Mouse (Mus musculus): ENCODE results near the gene Rccd1.
A peak's percentile ranks its signal among the peaks of the same experiment; 100 is the strongest.
"Not testable (repeated sequence)": the region's sequence is repeated elsewhere in the genome, so short reads cannot be mapped to it uniquely, and the experiment has no call there.

Rccd1 gene

DNA sequence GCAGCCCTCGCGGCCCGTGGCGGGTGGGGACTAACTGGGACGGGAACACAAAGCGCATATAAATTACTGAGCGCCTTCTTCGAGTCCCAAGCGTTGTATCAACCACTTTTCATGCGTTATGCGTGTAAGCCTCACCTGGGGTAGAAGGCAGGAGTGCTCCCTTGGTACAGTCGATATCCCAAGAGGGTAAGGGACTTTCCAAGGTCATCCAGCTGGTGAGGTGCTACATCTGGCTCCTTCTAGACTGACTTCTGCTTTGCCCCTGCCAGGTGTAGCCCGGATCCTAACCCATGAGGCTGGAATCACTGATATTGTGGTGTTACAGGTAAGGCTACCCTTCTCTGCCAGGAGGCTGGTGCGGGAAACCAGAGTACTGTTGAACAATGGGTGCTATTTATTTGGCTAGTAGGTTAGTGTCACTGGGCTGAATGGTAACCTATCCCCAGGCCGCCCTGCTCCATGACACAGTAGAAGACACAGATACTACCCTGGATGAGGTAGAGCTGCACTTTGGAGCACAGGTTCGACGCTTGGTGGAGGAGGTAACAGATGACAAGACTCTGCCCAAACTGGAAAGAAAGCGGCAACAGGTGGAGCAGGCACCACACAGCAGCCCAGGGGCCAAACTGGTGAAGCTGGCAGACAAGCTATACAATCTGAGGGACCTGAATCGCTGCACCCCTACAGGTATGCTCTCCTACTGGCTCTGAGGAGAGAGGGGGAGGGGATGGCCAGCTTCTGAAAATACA is 19.2 kb upstream of the Rccd1 start:
- DNase-seq = no peak

DNA sequence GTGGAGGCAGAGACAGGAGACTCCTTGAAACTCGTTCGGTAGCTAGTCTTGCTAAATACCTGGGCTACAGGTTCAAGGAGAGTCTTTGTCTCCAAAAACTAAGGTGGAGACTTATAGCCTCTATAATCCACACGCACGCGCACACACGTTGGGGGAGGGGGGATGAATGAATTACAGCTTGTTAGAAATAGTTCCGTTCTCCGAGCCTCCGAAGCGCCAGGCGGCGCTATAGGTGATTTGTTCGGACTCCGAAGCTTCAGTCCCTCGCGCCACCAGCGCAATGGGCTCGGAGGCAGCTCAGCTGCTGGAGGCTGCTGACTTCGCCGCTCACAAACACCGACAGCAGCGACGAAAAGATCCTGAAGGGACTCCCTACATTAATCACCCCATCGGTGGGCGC is 18.6 kb upstream of the Rccd1 start, which contains the start of gene Hddc3:
Gene Hddc3, plus strand, starts transcription at position 247 of the 400 bp plus-strand sequence.
- DNase-seq = peak; percentile 99

DNA sequence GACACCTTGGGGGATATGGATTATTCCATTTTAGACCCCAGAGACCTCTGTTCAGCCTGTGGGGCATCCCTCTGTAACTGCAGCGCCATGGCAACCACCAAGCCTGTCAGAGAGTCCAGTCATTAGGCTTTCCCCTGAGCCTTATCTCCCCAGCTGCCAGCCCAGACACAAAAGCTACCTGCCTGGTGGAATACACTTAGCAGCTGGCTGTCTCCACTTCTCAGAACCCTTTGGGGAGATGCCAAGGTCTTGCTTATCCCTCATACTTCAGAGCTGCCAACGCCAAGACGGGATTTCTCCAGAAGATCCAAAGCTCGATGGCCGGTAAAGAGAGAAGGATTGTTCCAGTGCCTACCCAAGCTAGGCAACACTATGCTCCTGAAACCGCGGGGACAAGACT is 17.5 kb upstream of the Rccd1 start:
- DNase-seq = no peak

DNA sequence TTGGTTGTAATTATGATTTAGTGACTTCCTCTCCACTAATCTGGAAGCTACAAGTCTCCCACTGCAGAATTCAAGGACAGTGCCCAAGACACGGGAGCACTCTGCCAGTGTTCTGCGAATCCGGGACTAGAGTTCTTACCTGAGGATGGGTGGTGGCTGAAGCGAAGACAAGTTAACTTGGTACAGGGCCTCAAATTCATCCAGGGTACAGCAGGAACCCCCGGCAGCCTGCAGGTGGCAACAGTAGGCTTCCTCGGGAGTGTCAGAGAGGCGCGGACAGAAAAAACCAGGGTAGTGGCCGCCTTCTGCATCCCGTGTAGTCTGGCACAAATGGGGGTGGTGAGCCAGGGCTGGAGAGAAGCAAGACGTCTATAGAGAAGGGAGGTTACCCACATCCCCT is 16.5 kb upstream of the Rccd1 start, which contains the start of gene Unc45a:
Gene Unc45a, minus strand, starts transcription at position 213 of the 400 bp plus-strand sequence.
- DNase-seq = peak; percentile 82

DNA sequence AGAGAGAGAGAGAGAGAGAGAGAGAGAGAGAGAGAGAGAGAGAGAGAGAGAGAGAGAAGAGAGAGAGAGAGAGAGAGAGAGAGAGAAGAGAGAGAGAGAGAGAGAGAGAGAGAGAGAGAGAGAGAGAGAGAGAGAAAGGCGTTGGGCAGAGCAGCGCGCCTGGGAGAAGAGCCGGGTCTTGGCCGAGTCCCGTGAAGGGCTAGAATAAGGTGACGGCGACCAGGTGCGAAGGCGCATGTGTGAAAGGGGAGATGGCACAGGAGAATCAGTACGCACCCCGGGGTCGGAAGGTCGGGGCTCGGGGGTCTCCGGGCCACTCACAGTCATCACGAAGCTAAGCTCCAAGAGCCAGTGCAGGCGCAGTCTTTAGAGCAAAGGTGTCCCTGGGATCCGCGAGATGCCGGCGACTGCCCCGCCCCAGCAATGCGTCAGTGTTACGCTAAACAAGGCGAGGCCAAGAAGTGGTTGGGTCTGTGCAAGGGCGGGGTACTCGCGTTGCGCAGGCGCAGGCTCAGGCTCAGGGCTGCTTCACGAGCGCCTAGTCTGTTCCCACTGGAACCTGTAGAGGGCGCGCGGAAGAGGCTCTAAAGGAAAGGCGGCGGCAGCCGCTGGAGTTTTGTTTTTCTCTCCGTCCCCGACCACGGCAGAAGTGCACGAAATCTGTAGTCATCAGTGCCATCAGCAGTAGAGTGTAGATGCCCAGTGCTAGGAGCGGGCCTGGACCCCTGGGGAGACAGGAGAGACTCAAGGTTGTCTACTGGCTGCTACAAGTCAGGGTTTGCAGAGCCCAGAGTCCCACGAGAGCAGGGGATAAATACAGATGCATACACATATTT is 15.8 kb upstream of the Rccd1 start:
- peak; percentile 99 for DNase-seq

DNA sequence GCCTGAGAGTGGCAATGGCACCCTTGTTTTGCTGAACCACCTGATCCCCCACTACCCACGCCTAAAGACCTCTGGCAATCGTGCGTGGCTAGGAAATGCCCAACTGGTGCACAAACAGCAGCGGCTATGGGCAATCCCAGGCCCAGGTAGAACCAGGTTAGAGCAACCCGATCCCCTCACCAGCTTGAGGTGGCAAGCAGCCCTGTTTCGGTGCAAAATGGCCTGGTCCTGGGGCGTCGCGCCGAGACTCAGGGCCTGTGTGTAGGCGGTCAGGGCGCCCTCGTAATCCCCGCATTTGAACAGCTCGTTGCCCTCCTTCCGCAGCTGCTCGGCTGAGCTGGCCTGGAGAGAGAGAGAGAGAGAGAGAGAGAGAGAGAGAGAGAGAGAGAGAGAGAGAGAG is 15.1 kb upstream of the Rccd1 start:
- DNase-seq = peak; percentile 61

DNA sequence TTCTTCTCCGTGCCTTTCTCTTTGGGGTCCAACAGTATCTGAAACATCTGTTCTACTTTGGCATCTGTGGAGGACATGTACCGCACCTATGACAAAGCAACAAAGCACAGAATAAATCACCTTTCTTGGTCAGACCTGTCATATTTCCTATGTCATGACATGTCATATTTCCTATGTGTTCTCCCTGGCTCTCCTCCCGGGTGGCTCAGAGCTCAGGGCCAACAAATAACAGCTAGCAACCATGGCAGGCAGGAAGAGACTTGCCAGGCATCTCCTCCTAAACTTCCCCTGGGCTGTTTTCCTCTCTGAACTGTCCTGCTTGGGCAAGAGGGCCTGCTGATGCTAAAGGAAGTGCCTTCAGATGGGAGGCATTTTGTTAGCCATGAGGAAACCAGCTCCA is 12.7 kb upstream of the Rccd1 start:
- DNase-seq = no peak

DNA sequence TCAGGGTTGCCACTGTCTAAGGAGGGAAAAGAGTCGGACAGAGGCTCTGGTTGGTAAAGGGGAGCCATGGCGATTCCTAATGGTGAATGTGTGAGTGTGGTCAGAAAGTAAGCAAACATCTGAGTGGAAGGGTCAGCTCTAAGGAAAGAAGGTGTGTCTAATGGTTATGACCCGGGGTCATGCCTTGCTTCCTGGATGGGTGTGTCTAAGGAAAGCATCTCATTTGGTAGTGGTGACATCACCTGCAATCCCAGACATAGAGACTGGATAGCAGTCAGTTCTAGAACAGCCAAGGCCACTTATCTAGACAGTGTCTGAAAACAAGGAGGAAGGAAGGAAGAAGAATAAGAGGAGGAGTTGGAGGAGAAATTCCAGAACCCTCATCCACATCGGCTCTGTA is 10.6 kb upstream of the Rccd1 start:
- DNase-seq = no peak

DNA sequence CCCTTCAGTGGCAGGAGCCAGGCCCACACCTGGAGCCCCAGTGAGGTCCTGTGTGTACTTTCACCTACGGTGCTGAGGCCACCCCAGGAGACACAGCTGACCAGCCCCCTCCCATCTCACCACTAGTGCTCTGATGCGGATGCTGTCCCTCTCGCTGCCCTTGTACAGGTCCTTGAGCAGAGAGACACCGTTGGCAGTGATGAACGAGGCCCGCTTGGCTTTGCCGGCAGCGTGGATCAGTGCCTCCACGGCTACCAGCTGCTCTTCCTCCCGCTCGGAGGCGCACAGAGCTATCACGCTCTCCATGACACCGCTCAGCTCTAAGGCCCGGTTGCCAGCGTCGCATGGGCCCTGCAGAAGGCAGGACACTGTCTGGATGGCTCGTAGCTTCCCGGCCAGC is 7.2 kb upstream of the Rccd1 start:
- DNase-seq = no peak

DNA sequence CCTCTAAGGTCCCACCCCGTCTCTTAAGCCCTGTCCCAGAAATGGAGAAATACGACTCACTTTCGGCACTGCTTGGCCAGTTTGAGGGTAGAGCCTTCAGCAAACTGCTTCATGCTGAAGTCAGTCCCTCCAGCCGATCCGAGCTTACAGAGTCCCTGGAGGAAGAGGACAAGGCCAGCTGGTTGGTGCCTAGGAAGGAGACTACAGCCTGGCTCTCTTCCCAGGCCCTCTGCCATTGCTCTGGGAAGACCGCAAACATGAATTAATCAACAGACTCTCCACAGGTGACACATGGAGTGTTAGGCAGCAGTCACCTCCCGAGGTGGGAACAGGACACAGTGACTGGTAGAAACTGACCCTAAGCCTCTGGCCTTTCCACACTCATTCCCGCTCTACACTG is 6.0 kb upstream of the Rccd1 start:
- DNase-seq = no peak

DNA sequence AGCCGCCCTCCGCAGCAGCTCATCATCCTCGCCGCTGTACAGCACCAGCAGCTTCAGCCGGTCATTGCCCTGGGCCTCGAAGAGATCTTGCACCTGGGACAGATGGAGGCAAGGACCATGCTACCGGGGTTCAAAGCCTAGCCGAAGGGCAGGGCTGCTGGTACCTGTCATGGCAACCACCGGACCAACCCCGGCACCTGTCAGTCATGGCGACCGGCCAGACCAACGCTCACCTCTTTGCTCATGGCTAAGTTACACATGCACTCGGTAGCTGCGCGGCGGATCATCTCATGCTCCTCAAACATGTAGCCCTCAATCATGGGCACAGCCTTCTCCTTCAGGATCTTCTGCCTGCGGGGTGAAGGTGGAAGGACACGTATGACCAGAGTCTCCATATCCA is 1.8 kb upstream of the Rccd1 start:
- no peak for DNase-seq

DNA sequence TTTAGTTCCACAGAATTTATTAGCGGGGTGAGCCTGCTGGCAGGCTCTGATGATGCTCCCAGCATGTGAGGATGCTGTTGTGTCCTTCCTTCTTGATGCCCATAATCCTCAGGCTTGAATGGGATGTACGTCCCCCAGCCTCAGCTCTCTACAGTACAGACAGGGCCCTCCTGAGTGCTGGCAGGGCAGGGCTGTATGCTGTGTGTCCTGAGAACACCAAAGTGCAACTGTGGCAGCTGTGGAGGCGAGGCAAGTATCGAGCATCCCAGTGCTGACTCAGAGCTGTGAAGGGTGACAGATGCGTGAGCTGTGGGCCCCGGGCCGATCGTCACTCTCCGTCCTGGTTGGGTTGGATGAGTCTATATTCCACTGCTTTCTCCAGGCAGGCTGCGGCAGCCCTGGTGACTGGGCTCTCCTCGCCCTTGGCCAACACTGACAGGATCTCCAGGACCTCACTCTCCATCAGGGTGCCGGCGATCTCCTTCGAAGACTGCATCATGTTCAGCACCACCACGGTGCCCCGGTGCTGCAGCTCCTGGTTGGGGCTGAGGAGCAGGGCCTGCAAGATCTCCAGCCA is 1.1 kb upstream of the Rccd1 start:
- no peak for DNase-seq

DNA sequence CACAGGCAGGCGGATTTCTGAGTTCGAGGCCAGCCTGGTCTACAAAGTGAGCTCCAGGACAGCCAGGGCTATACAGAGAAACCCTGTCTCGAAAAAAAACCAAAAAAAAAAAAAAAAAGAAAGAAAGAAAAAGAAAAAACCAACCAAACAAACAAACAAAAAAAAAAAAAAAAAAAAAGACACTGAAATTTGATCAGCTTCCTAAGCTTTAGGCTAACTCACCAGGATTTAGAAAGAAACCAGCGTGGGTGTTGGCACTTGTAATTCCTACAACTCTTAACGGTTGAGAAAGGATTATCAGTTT is 514 bp upstream of the Rccd1 start:
- not testable (repeated sequence) for DNase-seq

DNA sequence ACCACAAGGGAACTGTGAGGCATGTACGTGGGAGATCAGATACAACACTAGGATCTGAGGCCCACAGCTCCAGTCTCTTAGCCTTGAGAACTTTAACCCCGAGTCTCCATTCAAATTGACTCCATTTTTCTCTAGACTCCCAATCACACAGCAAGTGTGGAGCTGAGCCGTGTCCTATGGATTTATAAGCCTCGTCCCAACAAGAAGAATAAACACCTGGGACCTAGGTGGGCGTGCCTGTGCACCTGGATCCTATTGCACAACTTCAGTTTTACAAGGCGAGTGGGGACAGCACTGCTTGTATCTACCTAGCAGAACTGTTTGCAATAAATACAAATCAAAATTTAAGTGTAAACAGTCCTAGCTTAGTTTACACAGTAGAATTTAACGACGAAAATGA is 918 bp downstream of the Rccd1 start:
- DNase-seq = peak; percentile 20

DNA sequence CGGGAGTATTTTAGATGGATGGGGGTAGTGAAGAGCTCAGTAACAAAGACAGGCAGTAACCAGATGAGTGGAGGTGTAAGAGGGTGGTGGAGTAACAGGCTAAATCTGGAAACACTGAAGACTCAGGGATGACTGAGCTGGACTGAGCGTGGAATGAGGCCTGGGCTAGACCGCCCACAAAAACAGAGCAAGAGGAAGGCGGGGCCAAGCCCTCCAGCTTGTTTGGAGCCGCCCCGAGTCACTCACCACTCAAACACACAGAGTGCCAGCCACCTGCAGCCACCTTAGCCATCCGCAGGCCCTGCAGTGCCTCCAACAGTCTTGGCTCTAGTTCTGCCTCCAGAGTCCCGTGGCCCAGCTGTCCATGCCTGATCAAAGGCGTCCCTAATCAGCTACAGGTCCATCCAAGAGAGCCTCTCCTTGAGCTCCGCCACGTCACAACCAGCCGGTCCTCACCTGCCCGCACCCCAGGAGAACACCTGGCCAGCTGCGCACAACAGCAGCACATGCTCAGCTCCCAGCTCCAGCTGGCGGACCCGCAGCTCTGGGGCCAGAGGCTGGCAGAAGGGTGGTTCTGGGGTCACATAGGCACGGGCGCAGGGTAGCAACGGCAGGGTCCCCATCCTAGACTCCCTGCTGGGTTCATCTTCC is 4.3 kb downstream of the Rccd1 start:
- DNase-seq = no peak

DNA sequence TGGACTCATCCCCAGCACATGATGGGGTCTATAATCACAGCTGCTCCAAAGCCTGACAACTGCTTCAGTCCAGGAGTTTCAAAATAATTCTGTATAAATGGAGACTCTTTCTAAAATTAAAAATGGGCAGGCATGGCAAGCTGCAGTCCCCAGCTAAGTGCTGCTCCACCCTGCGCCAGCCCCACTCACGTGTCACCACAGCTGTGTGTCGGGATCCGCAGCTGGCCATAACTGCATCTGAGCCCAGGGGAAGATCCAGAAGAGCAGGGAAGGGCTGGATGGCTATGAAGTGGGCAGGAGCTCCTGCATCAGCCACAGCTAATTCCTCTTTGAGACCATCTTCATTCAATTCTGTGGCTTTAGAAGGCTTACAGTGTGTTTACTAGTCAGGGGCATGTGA is 5.6 kb downstream of the Rccd1 start:
- no peak for DNase-seq

DNA sequence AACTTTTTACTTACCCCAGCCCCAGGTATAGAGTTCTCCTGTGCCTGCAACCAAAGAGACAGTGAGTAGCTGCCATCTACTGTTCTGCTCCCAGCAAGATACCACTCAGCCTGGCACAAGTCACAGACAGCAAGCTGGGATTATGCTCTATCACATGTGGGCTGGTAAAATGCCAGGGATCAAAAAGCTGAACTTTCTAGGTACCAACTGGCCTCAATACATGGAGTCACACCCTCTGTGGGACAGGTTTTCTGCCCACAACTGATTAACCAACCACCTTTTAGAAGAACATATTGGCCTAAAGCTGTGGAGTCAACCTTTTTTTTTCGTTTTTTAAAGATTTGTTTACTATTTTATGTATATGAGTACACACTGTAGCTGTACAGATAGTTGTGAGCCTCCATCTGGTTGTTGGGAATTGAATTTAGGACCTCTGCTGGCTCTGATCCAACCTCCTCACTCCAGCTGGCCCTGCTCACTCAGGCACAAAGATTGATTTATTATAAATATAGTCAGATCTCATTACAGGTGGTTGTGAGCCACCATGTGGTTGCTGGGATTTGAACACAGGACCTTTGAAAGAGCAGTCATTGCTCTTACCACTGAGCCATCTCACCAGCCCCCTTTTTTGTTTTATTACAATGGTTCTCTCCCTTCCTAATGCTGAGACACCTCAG is 6.7 kb downstream of the Rccd1 start:
- DNase-seq = no peak

DNA sequence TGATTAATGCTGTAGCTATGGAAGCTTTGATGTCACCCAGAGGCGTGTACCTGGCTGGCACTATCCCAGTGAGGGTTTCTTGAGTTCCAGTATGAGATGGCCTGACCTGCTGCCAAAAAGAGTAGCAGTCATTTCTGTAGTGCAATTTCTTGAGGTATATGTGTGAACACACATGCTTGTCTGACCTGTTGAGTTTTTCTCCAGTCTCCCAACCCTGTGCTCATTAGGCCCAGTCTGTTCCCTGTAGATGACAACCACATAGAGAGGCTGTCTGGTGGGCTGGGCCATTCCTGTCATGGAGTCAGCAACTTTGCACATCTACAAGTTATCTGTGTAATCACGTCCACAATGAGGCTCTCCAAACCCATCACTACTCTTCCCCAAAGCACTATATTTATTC is 8.5 kb downstream of the Rccd1 start:
- no peak for DNase-seq

DNA sequence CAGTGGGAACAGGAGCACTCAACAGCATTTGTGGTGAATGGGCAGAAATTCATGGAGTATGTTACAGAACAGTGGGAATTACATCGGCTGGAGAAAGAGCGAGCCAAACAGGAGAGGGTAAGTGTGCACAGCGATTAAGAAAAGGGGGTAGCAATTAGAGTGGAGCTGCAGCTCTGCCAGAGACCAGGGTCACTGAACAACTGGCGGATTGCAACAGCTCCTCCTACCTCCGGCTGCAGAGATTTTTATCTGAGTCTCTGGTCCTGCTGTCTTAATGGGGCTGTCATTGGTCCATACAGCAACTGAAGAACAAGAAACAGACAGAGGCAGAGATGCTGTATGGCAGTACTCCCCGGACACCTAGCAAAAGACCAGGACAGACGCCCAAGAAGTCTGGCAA is 13.5 kb downstream of the Rccd1 start:
- DNase-seq = no peak

DNA sequence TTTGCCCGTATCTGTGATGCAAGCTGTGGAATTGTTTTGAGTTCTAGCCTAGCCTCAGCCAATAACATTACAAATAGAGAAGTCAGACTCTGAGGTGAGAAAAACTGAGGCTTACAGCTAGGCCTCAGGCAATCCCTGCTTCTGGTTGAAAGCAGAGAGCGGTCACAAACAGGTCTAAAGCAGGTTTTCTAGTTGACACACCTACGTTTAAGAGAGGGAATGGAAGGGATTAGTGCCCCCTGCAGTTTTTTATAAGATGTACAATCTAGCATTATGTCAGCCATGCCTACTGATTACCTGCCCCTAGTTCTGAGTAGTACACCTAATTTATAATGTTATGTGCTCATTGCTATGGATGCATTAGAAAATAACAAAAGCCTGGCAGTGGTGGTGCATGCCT is 16.5 kb downstream of the Rccd1 start:
- DNase-seq = no peak

DNA sequence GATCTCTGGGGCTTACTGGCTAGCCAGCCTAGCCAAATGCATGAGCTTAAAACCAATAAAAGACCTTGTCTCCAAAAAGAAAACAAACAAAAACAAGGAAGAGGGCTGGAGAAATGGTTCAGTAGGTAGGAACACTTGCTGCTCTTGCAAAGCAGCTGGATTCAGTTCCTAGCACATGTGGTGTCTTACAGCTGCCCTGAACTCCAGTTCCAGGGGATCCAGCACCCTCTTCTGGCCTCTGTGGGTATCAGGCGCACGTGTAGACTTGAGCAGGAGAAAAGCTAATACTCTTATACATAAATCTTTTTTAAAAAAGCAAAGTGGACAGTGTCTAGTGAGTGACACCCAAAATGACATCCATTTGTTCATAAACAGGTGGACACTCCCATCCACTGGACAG is 22.7 kb downstream of the Rccd1 start:
- peak; percentile 42 for DNase-seq

DNA sequence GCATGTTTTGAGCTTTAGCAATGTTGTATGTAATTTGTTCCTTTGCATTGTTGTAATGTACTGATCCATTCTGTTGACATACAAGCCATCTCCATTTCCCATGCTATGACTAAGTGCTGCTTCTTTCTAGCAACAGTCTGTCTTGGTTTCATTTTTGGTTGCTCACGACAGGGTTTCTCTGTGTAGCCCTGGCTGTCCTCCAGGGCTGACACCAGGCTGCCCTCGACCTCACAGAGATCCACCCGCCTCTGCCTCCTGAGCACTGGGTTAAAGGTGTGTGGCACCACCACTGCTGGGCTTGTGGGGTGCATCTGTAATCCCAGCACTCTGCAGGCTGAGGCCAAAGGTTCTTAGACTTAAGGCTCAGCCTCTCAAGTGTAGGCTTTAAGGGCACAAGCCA is 24.7 kb downstream of the Rccd1 start:
- no peak for DNase-seq

DNA sequence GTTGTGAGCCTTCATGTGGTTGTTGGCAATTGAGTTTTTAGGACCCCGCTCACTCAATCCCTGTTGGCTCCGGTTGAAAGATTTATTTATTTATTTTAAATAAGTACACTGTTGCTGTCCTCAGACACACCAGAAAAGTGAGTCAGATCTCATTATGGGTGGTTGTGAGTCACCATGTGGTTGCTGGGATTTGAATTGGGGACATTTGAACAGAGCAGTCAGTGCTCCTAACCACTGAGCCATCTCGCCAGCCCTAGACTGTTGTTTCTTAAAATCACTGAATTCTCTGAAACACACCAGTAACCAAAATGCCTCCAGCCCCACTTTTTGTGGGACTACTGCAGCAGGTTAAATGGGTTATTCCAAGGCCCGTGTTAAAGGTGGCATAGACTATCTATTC is 25.5 kb downstream of the Rccd1 start:
- DNase-seq = no peak

Measured in thymus, postnatal 4 days (tissue).